Mouse (Mus musculus) E14TG2a.4 (cell line): ENCODE measurements at regions not wholly inside any gene's neighbourhood (a gene's known extent, or its start where the extent isn't known, plus 50 kb on each side); places are given as distances from the start of the nearest gene placed in this dataset.

Source experiments
- H3K27me3 ChIP-seq: 2 replicates; pipeline ENCODE4 v1.6.1; 2014; ENCODE audit warnings: low read length, control low read depth; ENCODE audit not compliant: insufficient read depth
- H3K36me3 ChIP-seq: 2 replicates; pipeline ENCODE4 v1.6.1; 2014; ENCODE audit warnings: low read length, control low read depth; ENCODE audit not compliant: insufficient read depth
- H3K4me1 ChIP-seq: replicated peaks from 2 replicates; pipeline ENCODE4 v1.6.1; 2014; ENCODE audit warnings: low read depth, low read length, control low read depth
- H3K4me3 ChIP-seq: replicated peaks from 2 replicates; pipeline ENCODE4 v1.5.1; 2014; ENCODE audit warnings: mild to moderate bottlenecking, low read length
- H3K9me3 ChIP-seq: 2 replicates; pipeline ENCODE4 v1.6.1; 2014; ENCODE audit warnings: low read length, control low read depth
- CTCF ChIP-seq: conservative IDR thresholded peaks from 2 replicates; pipeline ENCODE4 v1.5.1; 2014; ENCODE audit warnings: low read length
- NANOG ChIP-seq: IDR thresholded peaks from 2 replicates; pipeline ENCODE4 v1.6.1; 2014; ENCODE audit warnings: borderline replicate concordance, low read length, mixed read lengths
- POU5F1 ChIP-seq: IDR thresholded peaks from 2 replicates; pipeline ENCODE4 v1.6.1; 2014; ENCODE audit warnings: low read length, borderline replicate concordance

DNA sequence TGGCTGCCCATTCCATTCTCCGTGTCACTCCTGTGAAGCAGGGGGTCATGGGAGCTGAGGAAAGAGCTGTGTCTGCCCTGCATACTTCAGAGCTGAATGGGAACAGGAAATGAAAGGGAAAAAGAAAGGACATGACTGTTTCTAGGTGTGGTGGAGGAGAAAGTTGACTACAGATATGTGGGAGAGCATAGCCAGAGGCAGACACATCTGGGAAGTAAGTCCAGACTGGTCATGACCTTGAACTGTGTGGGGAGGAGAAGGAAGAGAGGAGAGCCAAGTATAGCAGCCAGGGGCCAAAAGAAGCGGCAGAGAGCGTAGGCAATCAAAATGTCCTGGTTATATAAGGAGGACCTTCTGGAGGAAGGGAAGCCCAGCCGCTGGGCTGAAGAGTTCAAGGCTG is 68.6 kb upstream of the Kctd3 start:
- no peaks in the 10 kb centered on the region for H3K36me3 ChIP-seq
- TF ChIP-seq NANOG (no peak), CTCF (no peak), POU5F1 (no peak)

GRCm38 (mm10) chr1:189075671-189076070 is 68.0 kb upstream of the Kctd3 start:
- Histone ChIP-seq H3K4me3 (no peak overlapping the region), H3K36me3 (no peaks in the 10 kb centered on the region), H3K4me1 (peaks cover 7% of the 10 kb centered on the region; the same call in 1 of the 2 replicates), H3K9me3 (no peaks in the 10 kb centered on the region), H3K27me3 (no peaks in the 10 kb centered on the region; the same call in 1 of the 2 replicates)
- no peak for TF ChIP-seq POU5F1

More for the DNA sequence above, 68.6 kb upstream of the Kctd3 start:
- Histone ChIP-seq H3K27me3 (no peaks in the 10 kb centered on the region; the same call in 1 of the 2 replicates), H3K4me1 (peaks cover 9% of the 10 kb centered on the region; the same call in 1 of the 2 replicates), H3K9me3 (no peaks in the 10 kb centered on the region), H3K4me3 (no peak overlapping the region)

- H3K9me3 ChIP-seq = no peaks in the 10 kb centered on the region
- H3K4me1 ChIP-seq = peaks cover 7% of the 10 kb centered on the region; the same call in 1 of the 2 replicates
- H3K4me3 ChIP-seq = no peak overlapping the region
- no peak for TF ChIP-seq NANOG
- no peak for TF ChIP-seq POU5F1
- no peak for TF ChIP-seq CTCF
- H3K27me3 ChIP-seq = peaks cover 4% of the 10 kb centered on the region; the same call in 1 of the 2 replicates
- no peaks in the 10 kb centered on the region for H3K36me3 ChIP-seq
Measured at GRCm38 (mm10) chr1:189072516-189072915, 64.9 kb upstream of the Kctd3 start.

GRCm38 (mm10) chr1:189068204-189068603 is 60.6 kb upstream of the Kctd3 start:
- 0 out of 2 replicates have a peak, but pooled peaks cover 3% of the 10 kb centered on the region for H3K4me1 ChIP-seq
- TF ChIP-seq CTCF (no peak), NANOG (no peak), POU5F1 (no peak)
- H3K27me3 ChIP-seq = peaks cover 12% of the 10 kb centered on the region; the same call in 1 of the 2 replicates
- H3K9me3 ChIP-seq = no peaks in the 10 kb centered on the region
- H3K36me3 ChIP-seq = no peaks in the 10 kb centered on the region
- no peak overlapping the region for H3K4me3 ChIP-seq

DNA sequence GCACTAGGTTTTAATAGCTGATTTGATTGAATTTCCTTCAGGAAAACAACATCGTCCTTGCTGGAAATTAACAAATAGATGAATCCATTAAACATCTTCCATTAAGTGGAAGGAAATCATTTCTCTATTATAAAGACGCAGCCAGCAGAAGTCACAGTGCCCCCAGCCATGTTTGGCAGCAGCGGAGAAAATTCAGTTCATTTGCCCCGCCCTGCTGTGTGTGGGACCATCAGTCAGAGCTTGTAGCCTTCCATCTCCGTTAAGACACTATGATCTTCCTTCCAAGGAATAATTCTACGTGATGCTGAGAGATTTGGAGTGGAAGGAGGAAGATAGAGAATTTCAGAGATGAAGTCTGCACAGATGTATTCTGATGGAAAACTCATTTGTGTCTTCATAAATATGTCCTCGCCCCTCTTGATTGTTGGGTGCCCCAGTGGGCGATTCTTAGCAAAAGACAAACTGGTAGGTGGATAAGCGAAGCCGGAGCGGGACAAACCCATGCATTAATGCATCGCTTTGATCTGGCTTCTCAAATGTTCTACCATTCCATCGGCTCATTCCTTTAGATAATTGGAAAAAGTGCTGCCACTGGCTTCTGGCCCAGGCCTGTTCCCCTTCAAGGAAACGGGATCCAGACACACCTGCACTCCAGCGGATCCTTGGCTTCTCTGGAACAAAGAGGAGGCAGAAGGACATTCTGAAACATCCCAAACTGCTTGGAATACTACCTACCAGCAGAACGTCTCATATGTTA is 59.7 kb upstream of the Kctd3 start:
- Histone ChIP-seq H3K36me3 (no peaks in the 10 kb centered on the region), H3K4me1 (0 out of 2 replicates have a peak, but pooled peaks cover 3% of the 10 kb centered on the region), H3K27me3 (peaks cover 12% of the 10 kb centered on the region; the same call in 1 of the 2 replicates), H3K9me3 (no peaks in the 10 kb centered on the region), H3K4me3 (no peak overlapping the region)
- no peak for TF ChIP-seq NANOG
- no peak for TF ChIP-seq CTCF
- TF ChIP-seq POU5F1 = no peak

- H3K4me3 ChIP-seq = no peak overlapping the region
- no peaks in the 10 kb centered on the region for H3K36me3 ChIP-seq
- H3K4me1 ChIP-seq = 0 out of 2 replicates have a peak, but pooled peaks cover 3% of the 10 kb centered on the region
- H3K9me3 ChIP-seq = no peaks in the 10 kb centered on the region
- H3K27me3 ChIP-seq = peaks cover 12% of the 10 kb centered on the region; the same call in 1 of the 2 replicates
- TF ChIP-seq NANOG = no peak
- no peak for TF ChIP-seq CTCF
- no peak for TF ChIP-seq POU5F1
Measured at GRCm38 (mm10) chr1:189066446-189067151, 59.0 kb upstream of the Kctd3 start.

DNA sequence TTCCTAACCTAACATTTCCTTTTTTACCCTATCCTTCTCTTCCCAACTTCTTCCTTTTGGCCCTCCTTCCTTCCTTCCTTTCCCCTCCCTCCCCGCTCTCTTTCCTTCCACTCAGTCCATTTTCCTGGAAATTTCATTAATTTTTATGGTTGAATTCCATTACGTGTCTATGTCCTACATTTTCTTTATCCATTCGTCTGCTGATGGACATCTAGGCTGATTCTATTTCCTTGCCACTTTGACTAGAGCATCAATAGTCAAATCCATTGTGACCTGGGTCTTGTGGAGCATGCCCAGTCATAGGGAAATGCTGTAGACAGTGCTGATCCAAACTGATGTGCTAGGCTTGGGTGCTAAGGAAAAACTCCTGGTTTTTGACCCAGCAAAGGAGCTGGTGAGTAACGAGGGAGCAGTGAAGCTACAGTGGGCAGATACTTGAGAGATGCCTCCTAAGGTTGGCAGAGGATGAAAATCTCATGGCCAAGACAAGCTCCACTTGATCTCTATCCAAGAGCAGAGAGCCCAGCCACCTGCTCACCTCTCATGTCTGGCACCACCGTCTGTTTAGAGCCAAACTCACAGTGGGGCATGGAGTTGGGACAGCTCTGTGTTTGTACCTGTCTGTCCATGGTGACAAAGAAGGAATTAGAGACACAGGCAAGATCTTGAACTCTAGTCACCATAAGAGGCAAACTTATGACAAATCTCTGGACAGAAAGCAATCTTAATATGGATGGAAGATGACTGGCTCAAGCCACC is 57.7 kb upstream of the Kctd3 start:
- Histone ChIP-seq H3K4me1 (0 out of 2 replicates have a peak, but pooled peaks cover 3% of the 10 kb centered on the region), H3K36me3 (no peaks in the 10 kb centered on the region), H3K4me3 (no peak overlapping the region), H3K27me3 (peaks cover 11% of the 10 kb centered on the region; the same call in 1 of the 2 replicates), H3K9me3 (no peaks in the 10 kb centered on the region)
- no peak for TF ChIP-seq NANOG
- no peak for TF ChIP-seq CTCF
- no peak for TF ChIP-seq POU5F1

DNA sequence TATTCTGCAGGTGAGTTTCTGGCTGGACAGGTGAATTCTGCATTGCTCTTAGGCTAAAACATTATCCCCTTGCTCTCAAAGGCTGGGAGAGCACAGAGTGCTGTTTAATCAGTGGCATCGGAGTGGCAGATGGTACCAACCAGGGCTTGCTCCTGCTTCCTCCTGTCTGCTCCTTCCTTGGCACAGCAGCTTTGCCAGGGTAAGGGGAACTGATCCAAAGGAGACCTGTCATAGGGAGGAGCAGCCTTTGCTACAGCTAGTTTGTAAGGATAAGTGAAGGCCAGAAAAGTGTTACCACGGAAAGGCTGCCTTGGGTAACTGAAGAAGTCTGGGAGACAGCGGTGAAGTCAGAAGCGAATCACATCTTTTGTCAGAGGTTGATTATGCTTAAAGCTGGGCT is 57.0 kb upstream of the Kctd3 start:
- Histone ChIP-seq H3K4me3 (no peak overlapping the region), H3K4me1 (0 out of 2 replicates have a peak, but pooled peaks cover 3% of the 10 kb centered on the region), H3K36me3 (no peaks in the 10 kb centered on the region), H3K9me3 (no peaks in the 10 kb centered on the region), H3K27me3 (peaks cover 8% of the 10 kb centered on the region; the same call in 1 of the 2 replicates)
- TF ChIP-seq CTCF (no peak), POU5F1 (no peak), NANOG (no peak)
